Mouse (Mus musculus): ENCODE measurements at regions not wholly inside any gene's neighbourhood (a gene's known extent, or its start where the extent isn't known, plus 50 kb on each side); places are given as distances from the start of the nearest gene placed in this dataset.

GRCm38 (mm10) chr3:35102715-35103591 lies 452.7 kb downstream of the Sox2 start:
- no peak for DNase-seq (ENCODE audit: low read depth, low spot score)

GRCm38 (mm10) chr3:35104884-35105283 lies 454.7 kb downstream of the Sox2 start:
- DNase-seq (ENCODE audit: low read depth, low spot score) = no peak

- no peak for DNase-seq (ENCODE audit: low read depth, low spot score)
Measured at GRCm38 (mm10) chr3:35106097-35106496, 455.9 kb downstream of the Sox2 start.

- DNase-seq (ENCODE audit: low read depth, low spot score) = no peak
Measured at GRCm38 (mm10) chr3:35133477-35133876, 483.3 kb downstream of the Sox2 start.

- DNase-seq (ENCODE audit: low read depth, low spot score) = no peak
Measured at GRCm38 (mm10) chr3:35141500-35142220, 491.5 kb downstream of the Sox2 start.

- no peak for DNase-seq (ENCODE audit: low read depth, low spot score)
Measured at GRCm38 (mm10) chr3:35142683-35143082, 492.5 kb downstream of the Sox2 start.

- DNase-seq (ENCODE audit: low read depth, low spot score) = no peak
Measured at GRCm38 (mm10) chr3:35145569-35145968, 495.4 kb downstream of the Sox2 start.

- DNase-seq (ENCODE audit: low read depth, low spot score) = no peak
Measured at GRCm38 (mm10) chr3:35146681-35147080, 496.5 kb downstream of the Sox2 start.

GRCm38 (mm10) chr3:35149251-35149691 lies 499.1 kb downstream of the Sox2 start:
- DNase-seq (ENCODE audit: low read depth, low spot score) = peak; percentile 57

GRCm38 (mm10) chr3:35152191-35152590 lies 502.0 kb downstream of the Sox2 start:
- no peak for DNase-seq (ENCODE audit: low read depth, low spot score)

GRCm38 (mm10) chr3:35154266-35154665 lies 504.1 kb downstream of the Sox2 start:
- DNase-seq (ENCODE audit: low read depth, low spot score) = no peak

GRCm38 (mm10) chr3:35168676-35169075 lies 518.5 kb downstream of the Sox2 start:
- DNase-seq (ENCODE audit: low read depth, low spot score) = no peak

- no peak for DNase-seq (ENCODE audit: low read depth, low spot score)
Measured at GRCm38 (mm10) chr3:35178759-35179440, 528.7 kb downstream of the Sox2 start.

- DNase-seq (ENCODE audit: low read depth, low spot score) = no peak
Measured at GRCm38 (mm10) chr3:35208526-35208925, 545.4 kb upstream of the Atp11b start.

- no peak for DNase-seq (ENCODE audit: low read depth, low spot score)
Measured at GRCm38 (mm10) chr3:35219394-35219793, 534.5 kb upstream of the Atp11b start.

GRCm38 (mm10) chr3:35221183-35221582 lies 532.7 kb upstream of the Atp11b start:
- no peak for DNase-seq (ENCODE audit: low read depth, low spot score)

- DNase-seq (ENCODE audit: low read depth, low spot score) = no peak
Measured at GRCm38 (mm10) chr3:35222251-35222650, 531.7 kb upstream of the Atp11b start.

- DNase-seq (ENCODE audit: low read depth, low spot score) = peak; percentile 70
Measured at GRCm38 (mm10) chr3:35225051-35225701, 528.7 kb upstream of the Atp11b start.

GRCm38 (mm10) chr3:35225774-35226365 lies 528.0 kb upstream of the Atp11b start:
- no peak for DNase-seq (ENCODE audit: low read depth, low spot score)

GRCm38 (mm10) chr3:35231158-35231928 lies 522.6 kb upstream of the Atp11b start:
- no peak for DNase-seq (ENCODE audit: low read depth, low spot score)

Measured in brain, embryonic 18.5 days (tissue).